Mouse (Mus musculus): ENCODE measurements around the gene Wdr90. TPM values are rescaled to one million over a fixed set of nuclear protein-coding genes. Genes with fewer than 3 reads are reported as not detected.

The Wdr90 gene
- total and polyA plus RNA-seq, 2 experiments from 2014 or later, result 14.2 to 36.2 TPM

DNA sequence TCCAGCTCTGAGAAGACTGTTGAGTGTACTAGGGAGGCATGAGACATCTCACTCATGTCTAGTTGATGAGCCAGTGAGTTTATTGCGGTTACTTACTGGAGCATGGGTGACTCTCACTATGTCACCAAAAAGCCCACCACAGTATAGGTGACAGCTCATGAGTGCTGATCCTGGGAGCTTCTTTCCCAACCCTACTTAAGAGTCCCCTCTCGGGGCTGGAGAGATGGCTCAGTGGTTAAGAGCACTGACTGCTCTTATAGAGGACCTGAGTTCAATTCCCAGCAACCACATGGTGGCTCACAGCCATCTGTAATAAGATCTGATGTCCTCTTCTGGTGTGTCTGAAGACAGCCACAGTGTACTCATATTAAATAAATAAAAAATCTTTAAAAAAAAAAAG is 8.7 kb upstream of the Wdr90 start:
- ATAC-seq (ENCODE audit: low FRiP score) (no peak), DNase-seq (ENCODE audit: low spot score) (no peak)
- WGBS, result 84% methylated on average over 2 of the region's 2 CpGs
- TF ChIP-seq CTCF (IDR thresholded peaks at IDR 0.05), result no peak
- Histone ChIP-seq H3K27me3 (ENCODE audit: insufficient read depth, low read length) (no peaks in the 10 kb centered on the region), H3K9ac (replicated peaks; ENCODE audit: low read length, poor library complexity, severe bottlenecking) (no peak overlapping the region), H3K4me1 (ENCODE audit: insufficient read depth, low read length) (peaks cover 15% of the 10 kb centered on the region; the same call in 1 of the 2 replicates), H3K9me3 (ENCODE audit: low read length) (no peaks in the 10 kb centered on the region), H3K4me3 (ENCODE audit: low read depth, low read length) (no peak overlapping the region), H3K27ac (ENCODE audit: low read depth, low read length) (no peak overlapping the region), H3K4me2 (ENCODE audit: low read depth, low read length, poor library complexity, severe bottlenecking) (no peak overlapping the region), H3K36me3 (ENCODE audit: insufficient read depth, low read length) (no peaks in the 10 kb centered on the region; the same call in 1 of the 2 replicates)

DNA sequence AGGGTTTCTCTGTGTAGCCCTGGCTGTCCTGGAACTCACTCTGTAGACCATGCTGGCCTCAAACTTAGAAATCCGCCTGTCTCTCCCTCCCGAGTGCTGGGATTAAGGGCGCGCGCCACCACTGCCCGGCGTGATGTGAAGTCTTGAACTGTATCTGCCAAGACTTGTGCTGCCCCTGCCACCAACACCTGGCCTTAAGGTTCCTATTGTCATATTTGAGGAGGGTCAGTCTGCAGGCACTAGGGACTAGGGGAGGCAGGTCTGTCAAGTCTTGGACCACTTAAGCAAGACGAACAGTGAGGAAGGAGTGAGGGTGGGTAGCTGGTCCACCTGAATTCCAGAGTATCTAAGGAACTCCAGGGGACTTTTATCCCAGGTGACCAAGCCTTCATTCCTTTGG is 8.2 kb upstream of the Wdr90 start:
- H3K4me3 ChIP-seq (ENCODE audit: low read depth, low read length), result no peak overlapping the region
- H3K4me1 ChIP-seq (ENCODE audit: insufficient read depth, low read length), result peaks cover 15% of the 10 kb centered on the region; the same call in 1 of the 2 replicates
- no peak overlapping the region for H3K9ac ChIP-seq (replicated peaks; ENCODE audit: low read length, poor library complexity, severe bottlenecking)
- no peak overlapping the region for H3K4me2 ChIP-seq (ENCODE audit: low read depth, low read length, poor library complexity, severe bottlenecking)
- no peak for DNase-seq (ENCODE audit: low spot score)
- TF ChIP-seq CTCF (IDR thresholded peaks at IDR 0.05), result no peak
- ATAC-seq (ENCODE audit: low FRiP score), result no peak
- H3K9me3 ChIP-seq (ENCODE audit: low read length), result no peaks in the 10 kb centered on the region
- H3K27me3 ChIP-seq (ENCODE audit: insufficient read depth, low read length), result no peaks in the 10 kb centered on the region
- 93% methylated on average over 8 of the region's 8 CpGs for WGBS
- H3K27ac ChIP-seq (ENCODE audit: low read depth, low read length), result no peak overlapping the region
- H3K36me3 ChIP-seq (ENCODE audit: insufficient read depth, low read length), result peaks cover under 1% of the 10 kb centered on the region; the same call in 1 of the 2 replicates

DNA sequence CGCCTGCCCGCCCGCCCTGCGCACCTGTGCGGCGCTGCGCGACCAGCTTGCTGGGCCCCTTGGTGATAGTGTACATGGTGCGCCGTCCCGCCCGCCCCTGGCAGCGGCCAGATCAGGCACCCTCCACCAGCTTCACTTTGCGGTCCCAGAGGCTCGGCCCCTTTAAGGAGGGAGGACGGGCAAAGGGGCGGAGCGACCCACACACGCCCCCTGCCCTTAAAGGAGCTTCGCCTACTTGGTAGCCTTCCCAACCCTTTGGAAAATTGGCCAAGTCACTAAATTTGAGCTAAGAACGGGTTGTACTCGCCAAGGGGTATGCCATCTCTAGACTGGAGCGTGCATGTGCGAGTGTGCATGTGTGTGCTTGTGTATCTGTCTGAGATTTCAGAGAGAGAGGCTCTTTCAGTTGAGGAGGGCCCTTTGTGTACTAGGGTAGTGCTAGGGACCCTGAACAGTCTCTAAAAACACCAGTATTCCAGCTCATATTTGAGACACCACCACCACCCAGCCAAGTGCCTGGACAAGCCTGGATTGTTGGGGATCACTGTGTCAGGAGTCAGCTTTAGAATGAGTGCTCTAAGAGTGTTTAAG is 7.4 kb upstream of the Wdr90 start, which contains the start of gene Mcrip2:
TSS of gene Mcrip2 (minus strand) at position 164 of the 591 bp plus-strand sequence.
- Histone ChIP-seq H3K9me3 (ENCODE audit: low read length) (no peaks in the 10 kb centered on the region), H3K27ac (ENCODE audit: low read depth, low read length) (peak within 1 kb of the TSS; percentile 63), H3K36me3 (ENCODE audit: insufficient read depth, low read length) (peaks cover 7% of the 10 kb centered on the region; the same call in 1 of the 2 replicates), H3K4me1 (ENCODE audit: insufficient read depth, low read length) (peaks cover 10% of the 10 kb centered on the region; the same call in 1 of the 2 replicates), H3K9ac (replicated peaks; ENCODE audit: low read length, poor library complexity, severe bottlenecking) (peak within 1 kb of the TSS; percentile 74), H3K27me3 (ENCODE audit: insufficient read depth, low read length) (no peaks in the 10 kb centered on the region), H3K4me3 (ENCODE audit: low read depth, low read length) (peak within 1 kb of the TSS; percentile 91), H3K4me2 (ENCODE audit: low read depth, low read length, poor library complexity, severe bottlenecking) (peak within 1 kb of the TSS; percentile 98)
- ATAC-seq (ENCODE audit: low FRiP score) (peak; percentile 78; the same call in 1 of the 2 replicates), DNase-seq (ENCODE audit: low spot score) (peak; percentile 88)
- TF ChIP-seq CTCF (IDR thresholded peaks at IDR 0.05), result peak; percentile 48
- WGBS, result under 1% methylated on average over 24 of the region's 24 CpGs

DNA sequence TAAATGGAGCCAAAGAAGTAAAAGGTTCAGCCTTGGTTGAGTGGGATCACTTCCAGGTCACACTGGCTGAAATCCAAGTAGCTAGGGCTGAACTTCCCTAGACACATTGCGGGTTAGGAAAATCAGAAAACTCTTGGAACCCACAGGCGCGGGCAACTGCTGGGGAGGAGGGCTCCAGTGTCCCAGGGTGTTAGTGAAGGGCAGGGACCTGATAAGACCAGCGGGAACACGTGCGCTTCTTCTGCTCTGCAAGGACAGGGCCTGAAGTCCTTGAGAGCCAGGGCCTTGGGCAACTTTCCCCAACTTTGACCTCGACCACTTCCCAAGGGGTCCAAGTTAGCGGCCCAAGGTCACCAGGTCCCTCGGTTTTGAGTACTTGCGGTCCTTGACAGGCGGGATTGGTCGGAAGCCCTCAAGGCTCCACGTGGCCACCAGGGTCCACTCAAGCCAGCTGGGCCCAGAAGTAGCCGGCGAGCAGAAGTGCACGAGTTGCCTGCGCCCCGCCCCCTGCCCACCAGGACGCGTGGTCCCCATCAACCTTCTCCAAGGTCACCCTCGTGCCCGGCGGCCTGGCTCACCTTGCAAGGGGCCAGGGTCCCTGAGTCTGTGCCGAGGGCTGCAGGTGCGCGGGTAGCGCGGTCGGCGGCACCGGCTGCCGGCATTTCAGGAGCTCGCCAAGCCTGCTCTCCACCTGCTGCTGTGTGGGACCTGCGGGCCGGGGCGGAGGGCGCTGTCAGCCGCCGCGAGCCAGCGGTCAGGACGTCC is 6.7 kb upstream of the Wdr90 start:
- peaks cover 10% of the 10 kb centered on the region; the same call in 1 of the 2 replicates for H3K4me1 ChIP-seq (ENCODE audit: insufficient read depth, low read length)
- H3K27ac ChIP-seq (ENCODE audit: low read depth, low read length), result peak overlapping the region; percentile 63
- H3K27me3 ChIP-seq (ENCODE audit: insufficient read depth, low read length), result no peaks in the 10 kb centered on the region
- peak; percentile 52; the same call in 1 of the 2 replicates for ATAC-seq (ENCODE audit: low FRiP score)
- H3K4me2 ChIP-seq (ENCODE audit: low read depth, low read length, poor library complexity, severe bottlenecking), result peak overlapping the region; percentile 98
- WGBS, result 2% methylated on average over 40 of the region's 42 CpGs
- H3K36me3 ChIP-seq (ENCODE audit: insufficient read depth, low read length), result peaks cover 9% of the 10 kb centered on the region; the same call in 1 of the 2 replicates
- TF ChIP-seq CTCF (IDR thresholded peaks at IDR 0.05), result no peak
- H3K9me3 ChIP-seq (ENCODE audit: low read length), result no peaks in the 10 kb centered on the region
- H3K9ac ChIP-seq (replicated peaks; ENCODE audit: low read length, poor library complexity, severe bottlenecking), result peak overlapping the region; percentile 74
- H3K4me3 ChIP-seq (ENCODE audit: low read depth, low read length), result peak overlapping the region; percentile 91
- DNase-seq (ENCODE audit: low spot score), result no peak

DNA sequence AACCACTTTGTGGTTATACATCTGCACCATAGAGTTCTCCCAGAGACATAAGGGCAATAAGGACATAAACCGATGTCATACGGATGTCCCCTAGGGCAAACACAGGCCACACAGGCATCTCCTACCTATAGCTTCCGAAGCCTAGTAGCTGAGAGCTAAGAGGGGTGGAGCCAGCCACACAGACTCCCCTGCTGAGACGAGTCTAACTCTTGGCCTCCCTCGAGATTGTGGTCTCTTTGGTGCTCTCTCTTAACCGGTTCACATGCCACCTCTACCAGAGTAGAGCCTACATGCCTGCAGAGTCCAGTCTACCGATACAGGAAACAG is 6.2 kb upstream of the Wdr90 start:
- ATAC-seq (ENCODE audit: low FRiP score) (no peak), DNase-seq (ENCODE audit: low spot score) (no peak)
- no peaks in the 10 kb centered on the region for H3K27me3 ChIP-seq (ENCODE audit: insufficient read depth, low read length)
- peaks cover 9% of the 10 kb centered on the region; the same call in 1 of the 2 replicates for H3K36me3 ChIP-seq (ENCODE audit: insufficient read depth, low read length)
- TF ChIP-seq CTCF (IDR thresholded peaks at IDR 0.05), result no peak
- peak overlapping the region; percentile 98 for H3K4me2 ChIP-seq (ENCODE audit: low read depth, low read length, poor library complexity, severe bottlenecking)
- peak overlapping the region; percentile 74; the same call in 1 of the 2 replicates for H3K9ac ChIP-seq (replicated peaks; ENCODE audit: low read length, poor library complexity, severe bottlenecking)
- H3K27ac ChIP-seq (ENCODE audit: low read depth, low read length), result no peak overlapping the region
- WGBS, result 15% methylated on average over 7 of the region's 7 CpGs
- peaks cover 10% of the 10 kb centered on the region; the same call in 1 of the 2 replicates for H3K4me1 ChIP-seq (ENCODE audit: insufficient read depth, low read length)
- H3K9me3 ChIP-seq (ENCODE audit: low read length), result no peaks in the 10 kb centered on the region
- H3K4me3 ChIP-seq (ENCODE audit: low read depth, low read length), result peak overlapping the region; percentile 91

DNA sequence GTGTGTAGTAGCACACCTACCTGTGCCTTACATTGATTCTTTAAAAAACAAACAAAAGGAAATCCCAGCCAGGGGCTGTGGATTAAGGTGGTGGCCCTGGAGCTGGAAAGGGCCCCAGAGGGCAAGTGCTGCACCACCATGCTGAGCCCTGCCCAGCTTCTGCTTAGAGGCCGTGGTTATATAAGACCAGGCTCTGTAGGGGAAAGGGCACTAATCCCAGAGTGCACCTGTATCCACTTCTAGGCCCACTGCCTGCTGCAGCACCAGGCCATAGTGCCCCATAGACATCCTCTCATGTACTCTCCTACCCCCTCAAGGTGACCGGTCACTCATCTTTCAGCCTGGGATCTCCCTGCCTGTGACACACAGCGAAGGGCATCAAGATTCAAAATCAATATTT is 4.9 kb upstream of the Wdr90 start:
- DNase-seq (ENCODE audit: low spot score) (no peak), ATAC-seq (ENCODE audit: low FRiP score) (no peak)
- Histone ChIP-seq H3K9me3 (ENCODE audit: low read length) (no peaks in the 10 kb centered on the region), H3K4me1 (ENCODE audit: insufficient read depth, low read length) (peaks cover 10% of the 10 kb centered on the region; the same call in 1 of the 2 replicates), H3K36me3 (ENCODE audit: insufficient read depth, low read length) (peaks cover 9% of the 10 kb centered on the region; the same call in 1 of the 2 replicates), H3K27ac (ENCODE audit: low read depth, low read length) (no peak overlapping the region), H3K27me3 (ENCODE audit: insufficient read depth, low read length) (no peaks in the 10 kb centered on the region), H3K4me3 (ENCODE audit: low read depth, low read length) (no peak overlapping the region), H3K9ac (replicated peaks; ENCODE audit: low read length, poor library complexity, severe bottlenecking) (no peak overlapping the region), H3K4me2 (ENCODE audit: low read depth, low read length, poor library complexity, severe bottlenecking) (no peak overlapping the region)
- no peak for TF ChIP-seq CTCF (IDR thresholded peaks at IDR 0.05)
- WGBS, result 89% methylated on average over 3 of the region's 3 CpGs
